Mouse (Mus musculus) lung, postnatal 4 days (tissue): ENCODE data around the gene Iqcg.

ENCODE experiments used
- DNase-seq, 2 experiments: peaks; one replicate each; pipeline ENCODE4 v3.0.0; 2021

Gene Iqcg

GRCm38 (mm10) chr16:33048686-33049085, 7.3 kb downstream of the Iqcg start:
- no peak for DNase-seq

GRCm38 (mm10) chr16:33048004-33048403, 8.0 kb downstream of the Iqcg start:
- no peak for DNase-seq

- DNase-seq, result no peak
Observed at GRCm38 (mm10) chr16:33043268-33043667, 12.8 kb downstream of the Iqcg start.

GRCm38 (mm10) chr16:33042682-33043081, 13.3 kb downstream of the Iqcg start:
- no peak for DNase-seq

- peak in 1 of 2 experiments; percentile 59 for DNase-seq
Observed at GRCm38 (mm10) chr16:33036006-33036405, 20.0 kb downstream of the Iqcg start.

- no peak for DNase-seq
Observed at GRCm38 (mm10) chr16:33026357-33026756, 29.7 kb downstream of the Iqcg start.

GRCm38 (mm10) chr16:33024456-33025104, 31.4 kb downstream of the Iqcg start:
- DNase-seq, result peak in 1 of 2 experiments; percentile 36

- DNase-seq, result peak; percentile 78 to 90
Observed at GRCm38 (mm10) chr16:33023750-33024149, 32.3 kb downstream of the Iqcg start.

- peak in 1 of 2 experiments; percentile 47 for DNase-seq
Observed at GRCm38 (mm10) chr16:33021381-33021780, 34.6 kb downstream of the Iqcg start.

GRCm38 (mm10) chr16:33019117-33019770, 36.8 kb downstream of the Iqcg start:
- no peak for DNase-seq

- no peak for DNase-seq
Observed at GRCm38 (mm10) chr16:33017677-33018349, 38.2 kb downstream of the Iqcg start.

GRCm38 (mm10) chr16:33015986-33016385, 40.0 kb downstream of the Iqcg start:
- no peak for DNase-seq

- no peak for DNase-seq
Observed at GRCm38 (mm10) chr16:33015396-33015907, 40.6 kb downstream of the Iqcg start.

- no peak for DNase-seq
Observed at GRCm38 (mm10) chr16:33014921-33015320, 41.1 kb downstream of the Iqcg start.

GRCm38 (mm10) chr16:33013801-33014200, 42.2 kb downstream of the Iqcg start:
- no peak for DNase-seq

- DNase-seq, result no peak
Observed at GRCm38 (mm10) chr16:33010166-33010565, 45.9 kb downstream of the Iqcg start.

GRCm38 (mm10) chr16:33007436-33007835, 48.6 kb downstream of the Iqcg start:
- no peak for DNase-seq

- no peak for DNase-seq
Observed at GRCm38 (mm10) chr16:33006888-33007287, 49.1 kb downstream of the Iqcg start.

GRCm38 (mm10) chr16:33005216-33005615, 50.8 kb downstream of the Iqcg start:
- DNase-seq, result peak; percentile 50 to 66

- no peak for DNase-seq
Observed at GRCm38 (mm10) chr16:32992158-32992557, 63.9 kb downstream of the Iqcg start.

- peak; percentile 38 to 62 for DNase-seq
Observed at GRCm38 (mm10) chr16:32984631-32985030, 71.4 kb downstream of the Iqcg start.

GRCm38 (mm10) chr16:32981405-32981804, 74.6 kb downstream of the Iqcg start:
- no peak for DNase-seq

GRCm38 (mm10) chr16:32980227-32980626, 75.8 kb downstream of the Iqcg start:
- DNase-seq, result no peak

GRCm38 (mm10) chr16:32973047-32973446, 83.0 kb downstream of the Iqcg start:
- no peak for DNase-seq
